8 mouse cellular contexts compared by ENCODE assay signal in the genomic region with DNA sequence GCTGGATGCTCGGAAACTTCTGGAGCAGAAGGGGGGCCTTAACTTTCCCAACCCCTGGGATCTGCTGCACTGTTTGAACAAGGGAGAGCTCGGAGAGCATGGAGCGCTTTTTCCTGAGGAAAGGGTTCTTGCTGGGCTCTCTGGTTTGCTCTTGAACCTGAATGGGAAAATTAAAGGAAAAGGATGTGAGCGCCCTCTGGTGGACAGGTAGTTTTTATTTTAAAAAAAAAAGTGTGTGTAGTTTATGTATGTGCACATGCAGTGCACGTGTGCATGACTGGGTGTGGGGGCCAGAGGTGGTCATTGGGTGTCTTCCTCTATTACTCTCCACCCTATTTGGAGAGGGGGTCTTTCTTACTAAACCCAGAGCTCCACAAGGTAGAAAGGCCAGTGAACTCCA. TPM values are rescaled to one million over a fixed set of nuclear protein-coding genes. Genes with fewer than 3 reads are reported as not detected.
DNase-seq lines count a peak whose midpoint lies in the region; ATAC-seq and TF ChIP-seq lines count a peak whose summit lies in the region.

No protein-coding gene starts in this region.

- TF ChIP-seq POLR2A in heart, adult 2 months (IDR thresholded peaks at IDR 0.05; ENCODE audit: insufficient read depth, low read depth, low read length) = no peak

- 70% methylated on average over 5 of the region's 5 CpGs for WGBS in heart, adult 2 months
- 67% methylated on average over 5 of the region's 5 CpGs for WGBS in heart, embryonic 12.5 days

- no peak overlapping the region for H3K27ac ChIP-seq in heart, adult 2 months
- no peak overlapping the region for H3K27ac ChIP-seq in heart, embryonic 12.5 days (ENCODE audit: poor library complexity, severe bottlenecking)

- no peak for ATAC-seq in heart, embryonic 12.5 days (ENCODE audit: insufficient number of reproducible peaks, low FRiP score)
- ATAC-seq in monocyte, adult 5-6 weeks (replicated peaks; ENCODE audit: insufficient number of reproducible peaks, low FRiP score, low TSS enrichment, poor library complexity, severe bottlenecking) = no peak

- no peak overlapping the region for H3K4me3 ChIP-seq in heart, adult 2 months
- H3K4me3 ChIP-seq in heart, embryonic 12.5 days = no peak overlapping the region

- intact Hi-C loops in heart, adult 2 months (cut with DNase I) = loop anchor here (2.0 to 10.0 kb wide), 3 partner anchors 60 to 162 kb away; a partner anchor contains a TSS

- no peak for DNase-seq in heart, adult 2 months
- DNase-seq in thymus, postnatal 4 days = peak; percentile 52
- no peak for DNase-seq in thymus, postnatal 25 days
- DNase-seq in kidney, postnatal 10 days = peak; percentile 61
- DNase-seq in urinary bladder, postnatal 4 days (ENCODE audit: low spot score in 2 of 2) = no peak
- DNase-seq in spleen, adult 12 weeks (ENCODE audit: low spot score) = no peak

- no peaks in the 10 kb centered on the region for H3K79me2 ChIP-seq in heart, adult 2 months (replicated peaks; ENCODE audit: control insufficient read depth, insufficient read depth, low read length)

- no peak overlapping the region for H3K9ac ChIP-seq in heart, adult 2 months (ENCODE audit: low read depth, low read length)
- no peak overlapping the region for H3K9ac ChIP-seq in heart, embryonic 12.5 days

- no peaks in the 10 kb centered on the region for H3K36me3 ChIP-seq in heart, adult 2 months (ENCODE audit: control insufficient read depth, insufficient read depth, low read length)
- peaks cover 17% of the 10 kb centered on the region for H3K36me3 ChIP-seq in heart, embryonic 12.5 days

- H3K4me2 ChIP-seq in heart, embryonic 12.5 days = no peak overlapping the region

- TF ChIP-seq CTCF in heart, adult 2 months (IDR thresholded peaks at IDR 0.05) = peak; percentile 69

- peaks cover 4% of the 10 kb centered on the region; the same call in 1 of the 2 replicates for H3K4me1 ChIP-seq in heart, adult 2 months (ENCODE audit: control insufficient read depth, insufficient read depth, low read length)
- H3K4me1 ChIP-seq in heart, embryonic 12.5 days (replicated peaks) = peaks cover 17% of the 10 kb centered on the region

- H3K27me3 ChIP-seq in heart, adult 2 months (ENCODE audit: control insufficient read depth, insufficient read depth, low read length) = no peaks in the 10 kb centered on the region
- no peaks in the 10 kb centered on the region for H3K27me3 ChIP-seq in heart, embryonic 12.5 days (replicated peaks)

- no peaks in the 10 kb centered on the region for H3K9me3 ChIP-seq in heart, embryonic 12.5 days (replicated peaks)

- no peak for TF ChIP-seq EP300 in heart, adult 2 months (IDR thresholded peaks at IDR 0.05; ENCODE audit: insufficient read depth, low read depth, low read length)

RNA-seq across cellular contexts. Expression of a gene that starts 3.7 kb away (rescaled TPM):
- total RNA-seq in heart, adult 2 months (2021) = 1 to 10 TPM; 1.9 to 2.3 TPM
- polyA plus RNA-seq in heart, adult 2 months (2012; rRNA removed) = 1.2 and 1.4 TPM in 2 replicates
- polyA plus RNA-seq in heart, embryonic 12.5 days (2016; fragmentation: Nextera tagmentation; extraction: Ambion mirVana) = 13.4 and 14.4 TPM in 2 replicates
- total RNA-seq in monocyte, adult 5-6 weeks (2017) = 1.8 to 11.2 TPM (median 9.2 TPM) in 3 replicates

RNA-seq across cellular contexts. Expression of a gene that starts 3.9 kb away (rescaled TPM):
- 10 to 100 TPM; 12.6 to 13.9 TPM for total RNA-seq in heart, adult 2 months (2021)
- polyA plus RNA-seq in heart, adult 2 months (2012; rRNA removed) = 17.4 and 21.3 TPM in 2 replicates
- 37.3 and 40.0 TPM in 2 replicates for polyA plus RNA-seq in heart, embryonic 12.5 days (2016; fragmentation: Nextera tagmentation; extraction: Ambion mirVana)
- total RNA-seq in monocyte, adult 5-6 weeks (2017) = 10.7 to 21.7 TPM (median 11.2 TPM) in 3 replicates

RNA-seq across cellular contexts. Expression of a gene that starts 55.7 kb away (rescaled TPM):
- total RNA-seq in heart, adult 2 months (2021) = not detected
- polyA plus RNA-seq in heart, adult 2 months (2012; rRNA removed) = not detected in 2 replicates
- polyA plus RNA-seq in heart, embryonic 12.5 days (2016; fragmentation: Nextera tagmentation; extraction: Ambion mirVana) = 0.59 and 0.73 TPM in 2 replicates
- not detected in 3 replicates for total RNA-seq in monocyte, adult 5-6 weeks (2017)

RNA-seq across cellular contexts. Expression of a gene that starts 59.0 kb away (rescaled TPM):
- total RNA-seq in heart, adult 2 months (2021) = 1 to 10 TPM; 3.1 to 4.2 TPM
- 3.0 and 4.3 TPM in 2 replicates for polyA plus RNA-seq in heart, adult 2 months (2012; rRNA removed)
- 8.4 and 9.6 TPM in 2 replicates for polyA plus RNA-seq in heart, embryonic 12.5 days (2016; fragmentation: Nextera tagmentation; extraction: Ambion mirVana)
- total RNA-seq in monocyte, adult 5-6 weeks (2017) = 0.85 TPM in 1 of 3 replicates, not detected in the others

Comparison
In these comparisons a context has a peak if more than half of its experiments do, and no peak if none do; other contexts are left out.
1. DNase-seq: peak in thymus, postnatal 4 days (single experiment) and kidney, postnatal 10 days (single experiment); none in heart, adult 2 months (0 of 2), thymus, postnatal 25 days (single experiment), urinary bladder, postnatal 4 days (0 of 2) and spleen, adult 12 weeks (single experiment).